Mouse (Mus musculus) forebrain, embryonic 14.5 days (tissue): ENCODE data around the gene Ctsh. TPM values are rescaled to one million over a fixed set of nuclear protein-coding genes. Genes with fewer than 3 reads are reported as not detected.
"Not testable (repeated sequence)": the region's sequence is repeated elsewhere in the genome, so short reads cannot be mapped to it uniquely, and the experiment has no call there.

Source experiments
- ATAC-seq: fragments of 200-750 bp; cut with Nextera tagmentation; 2 replicates; pipeline ENCODE4 v1.8.0; 2017; ENCODE audit warnings: mild to moderate bottlenecking, moderate library complexity
- DNase-seq: peaks from one replicate; pipeline ENCODE4 v3.0.0-alpha.2; 2015; ENCODE audit warnings: low spot score
- H3K27ac ChIP-seq: fragments of 300-500 bp; sonication (generic); 2 replicates; pipeline ENCODE4 v1.5.1; 2014; ENCODE audit warnings: low read depth, mild to moderate bottlenecking, control low read depth, low read length, moderate library complexity
- H3K27me3 ChIP-seq: fragments of 300-500 bp; sonication (generic); replicated peaks from 2 replicates; pipeline ENCODE4 v1.6.1; 2014; ENCODE audit warnings: low read length, control low read depth, mixed read lengths; ENCODE audit not compliant: control insufficient read depth, insufficient read depth
- H3K36me3 ChIP-seq: fragments of 300-500 bp; sonication (generic); 2 replicates; pipeline ENCODE4 v1.6.1; 2014; ENCODE audit warnings: low read length, control low read depth; ENCODE audit not compliant: control insufficient read depth, insufficient read depth
- H3K4me1 ChIP-seq: fragments of 300-500 bp; sonication (generic); 2 replicates; pipeline ENCODE4 v1.6.1; 2014; ENCODE audit warnings: antibody characterized with exemption, low read length, control low read depth; ENCODE audit not compliant: control insufficient read depth, insufficient read depth
- H3K4me2 ChIP-seq: fragments of 300-500 bp; sonication (generic); 2 replicates; pipeline ENCODE4 v1.6.1; 2014; ENCODE audit warnings: mild to moderate bottlenecking, control low read depth, low read length
- H3K4me3 ChIP-seq: fragments of 300-500 bp; sonication (generic); 2 replicates; pipeline ENCODE4 v1.5.1; 2014; ENCODE audit warnings: low read depth, low read length, control low read depth
- H3K9ac ChIP-seq: fragments of 300-500 bp; sonication (generic); 2 replicates; pipeline ENCODE4 v1.6.1; 2014; ENCODE audit warnings: mild to moderate bottlenecking, low read length, control low read depth, moderate library complexity
- H3K9me3 ChIP-seq: fragments of 300-500 bp; sonication (generic); replicated peaks from 2 replicates; pipeline ENCODE4 v1.6.1; 2016; ENCODE audit warnings: low read length, control low read depth, mixed read lengths; ENCODE audit not compliant: control insufficient read depth
- WGBS: fragments of 180-500 bp; shearing (Covaris S2); extraction: QIAGEN DNeasy Blood & Tissue Kit; methylation state at CpG from one replicate; pipeline ENCODE4 v1.1.7; 2014; 5-methylcytosine and 5-hydroxymethylcytosine counted together
- polyA plus RNA-seq: library from polyadenylated mRNA; unstranded; fragments of >200 nt; fragmentation: Nextera tagmentation; extraction: Ambion mirVana; gene quantifications from 2 replicates; pipeline ENCODE4 v1.2.1, GENCODE M21; 2014

Ctsh gene
- polyA plus RNA-seq, 1 experiment from 2014 or later, result 14.4 TPM

DNA sequence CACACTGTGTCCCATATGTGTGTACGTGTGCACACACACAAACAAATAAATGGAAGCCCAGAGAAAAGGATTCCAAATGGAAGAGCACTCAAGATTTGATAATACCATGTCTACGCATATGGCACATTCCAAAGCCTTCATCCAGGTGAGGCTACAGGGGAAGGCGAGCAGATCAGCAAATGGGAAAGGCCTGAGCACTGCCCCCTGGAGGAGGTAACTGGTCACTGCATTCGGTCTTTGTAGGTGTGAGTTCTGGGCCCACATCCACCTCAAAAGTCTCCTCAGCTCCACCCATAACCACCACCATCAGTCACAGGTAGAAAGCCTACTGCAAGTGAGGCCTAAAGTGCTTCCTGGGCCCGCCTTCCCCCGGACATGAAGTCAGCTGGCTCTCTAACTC is 26.2 kb upstream of the Ctsh start:
- Histone ChIP-seq H3K4me2 (no peak overlapping the region), H3K27me3 (no peaks in the 10 kb centered on the region), H3K9ac (no peak overlapping the region), H3K4me3 (no peak overlapping the region), H3K4me1 (no peaks in the 10 kb centered on the region), H3K27ac (no peak overlapping the region), H3K36me3 (no peaks in the 10 kb centered on the region), H3K9me3 (no peaks in the 10 kb centered on the region)
- DNase-seq, result no peak
- no peak for ATAC-seq
- WGBS, result 91% methylated on average over 6 of the region's 6 CpGs

GRCm38 (mm10) chr9:90033922-90034321 is 20.0 kb upstream of the Ctsh start:
- H3K36me3 ChIP-seq, result no peaks in the 10 kb centered on the region
- H3K4me2 ChIP-seq, result no peak overlapping the region
- no peak overlapping the region for H3K4me3 ChIP-seq
- no peak overlapping the region for H3K27ac ChIP-seq
- no peaks in the 10 kb centered on the region for H3K27me3 ChIP-seq
- no peaks in the 10 kb centered on the region for H3K9me3 ChIP-seq
- no peak for ATAC-seq
- 84% methylated on average over 4 of the region's 4 CpGs for WGBS
- H3K9ac ChIP-seq, result no peak overlapping the region
- no peak for DNase-seq
- no peaks in the 10 kb centered on the region for H3K4me1 ChIP-seq

- no peak for ATAC-seq
- no peaks in the 10 kb centered on the region for H3K9me3 ChIP-seq
- H3K27me3 ChIP-seq, result no peaks in the 10 kb centered on the region
- no peak overlapping the region for H3K4me3 ChIP-seq
- H3K4me1 ChIP-seq, result no peaks in the 10 kb centered on the region
- no peak for DNase-seq
- H3K9ac ChIP-seq, result no peak overlapping the region
- no peaks in the 10 kb centered on the region for H3K36me3 ChIP-seq
- H3K4me2 ChIP-seq, result no peak overlapping the region
- 76% methylated on average over 2 of the region's 2 CpGs for WGBS
- H3K27ac ChIP-seq, result no peak overlapping the region
Measured at GRCm38 (mm10) chr9:90035168-90035567, 18.8 kb upstream of the Ctsh start.

GRCm38 (mm10) chr9:90035794-90036193 is 18.2 kb upstream of the Ctsh start:
- Histone ChIP-seq H3K4me2 (no peak overlapping the region), H3K36me3 (no peaks in the 10 kb centered on the region), H3K4me1 (no peaks in the 10 kb centered on the region), H3K9me3 (no peaks in the 10 kb centered on the region), H3K4me3 (no peak overlapping the region), H3K27me3 (no peaks in the 10 kb centered on the region), H3K9ac (no peak overlapping the region), H3K27ac (no peak overlapping the region)
- ATAC-seq, result no peak
- DNase-seq, result no peak
- 92% methylated on average over 3 of the region's 3 CpGs for WGBS

DNA sequence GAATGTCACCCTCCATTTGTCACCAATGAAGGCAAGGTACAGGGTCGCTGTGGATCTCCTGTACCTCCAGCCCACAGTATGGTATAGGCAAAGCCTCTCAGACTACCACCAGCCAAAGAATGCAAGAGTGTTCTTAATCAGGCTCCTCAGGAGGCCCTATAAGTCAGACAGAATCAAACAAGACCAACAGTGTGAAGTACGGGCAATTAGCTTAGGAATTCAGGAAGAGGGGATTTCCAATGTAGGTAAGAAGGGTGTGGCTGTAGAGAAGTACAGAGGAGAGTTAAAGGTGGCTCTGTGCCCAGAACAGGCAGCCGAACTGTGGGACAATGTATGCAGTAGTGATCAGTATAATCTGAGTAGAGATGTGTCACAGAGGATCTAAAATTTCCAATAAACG is 17.6 kb upstream of the Ctsh start:
- no peaks in the 10 kb centered on the region for H3K36me3 ChIP-seq
- H3K4me3 ChIP-seq, result no peak overlapping the region
- H3K27ac ChIP-seq, result no peak overlapping the region
- no peak overlapping the region for H3K9ac ChIP-seq
- H3K4me2 ChIP-seq, result no peak overlapping the region
- H3K4me1 ChIP-seq, result no peaks in the 10 kb centered on the region
- no peak for ATAC-seq
- 74% methylated on average over 4 of the region's 4 CpGs for WGBS
- H3K27me3 ChIP-seq, result no peaks in the 10 kb centered on the region
- no peaks in the 10 kb centered on the region for H3K9me3 ChIP-seq
- DNase-seq, result no peak

DNA sequence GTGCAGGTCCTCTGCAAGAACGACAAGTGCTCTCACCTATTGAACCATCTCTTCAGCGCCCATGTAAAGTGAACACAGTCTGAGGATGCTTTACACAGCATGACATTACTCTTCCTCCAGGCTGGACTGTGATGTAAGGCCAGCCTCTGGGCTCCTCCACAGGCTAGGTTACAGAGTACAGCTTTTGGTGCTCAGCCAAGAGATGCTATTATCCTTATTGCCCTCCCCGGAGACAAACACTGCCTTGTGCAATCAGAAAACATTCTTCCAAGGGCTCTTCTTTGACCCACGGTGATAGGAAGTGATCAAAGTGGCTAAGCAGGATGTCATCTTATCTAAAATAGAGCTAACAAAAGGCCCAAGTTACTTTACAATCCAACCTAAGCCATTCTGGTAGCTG is 15.4 kb upstream of the Ctsh start:
- Histone ChIP-seq H3K9me3 (no peaks in the 10 kb centered on the region), H3K4me2 (no peak overlapping the region), H3K4me1 (no peaks in the 10 kb centered on the region), H3K27me3 (no peaks in the 10 kb centered on the region), H3K27ac (no peak overlapping the region), H3K4me3 (no peak overlapping the region), H3K9ac (no peak overlapping the region), H3K36me3 (no peaks in the 10 kb centered on the region)
- no peak for ATAC-seq
- WGBS, result 88% methylated on average over 4 of the region's 4 CpGs
- no peak for DNase-seq

GRCm38 (mm10) chr9:90040916-90041315 is 13.0 kb upstream of the Ctsh start:
- ATAC-seq (no peak), DNase-seq (no peak)
- no peaks in the 10 kb centered on the region for H3K9me3 ChIP-seq
- no peaks in the 10 kb centered on the region for H3K27me3 ChIP-seq
- H3K4me1 ChIP-seq, result no peaks in the 10 kb centered on the region
- no peak overlapping the region for H3K4me3 ChIP-seq
- H3K27ac ChIP-seq, result no peak overlapping the region
- no peaks in the 10 kb centered on the region for H3K36me3 ChIP-seq
- 91% methylated on average over 2 of the region's 2 CpGs for WGBS
- H3K4me2 ChIP-seq, result no peak overlapping the region
- no peak overlapping the region for H3K9ac ChIP-seq

DNA sequence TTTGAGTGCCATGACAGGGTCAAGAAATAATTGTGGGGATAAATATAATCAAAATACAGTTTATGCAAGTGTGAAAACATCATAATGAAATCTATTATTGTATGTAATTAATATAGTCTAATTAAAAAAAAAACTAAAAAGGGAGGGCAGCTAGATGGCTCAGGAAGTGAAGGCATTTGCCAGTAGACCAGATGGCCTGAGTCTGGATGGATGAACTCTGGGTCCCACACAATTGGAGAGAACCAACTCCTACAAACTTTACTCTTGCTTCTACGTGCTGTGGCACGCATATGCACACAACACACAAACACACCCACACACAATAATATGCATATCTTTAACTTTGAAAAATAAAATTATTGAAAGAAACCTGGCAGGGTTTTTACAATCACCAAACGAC is 12.4 kb upstream of the Ctsh start:
- DNase-seq, result no peak
- H3K9ac ChIP-seq, result no peak overlapping the region
- no peaks in the 10 kb centered on the region for H3K36me3 ChIP-seq
- H3K4me3 ChIP-seq, result no peak overlapping the region
- H3K9me3 ChIP-seq, result no peaks in the 10 kb centered on the region; the same call in 1 of the 2 replicates
- ATAC-seq, result no peak
- no peak overlapping the region for H3K4me2 ChIP-seq
- H3K4me1 ChIP-seq, result no peaks in the 10 kb centered on the region
- WGBS, result 88% methylated on average over 3 of the region's 3 CpGs
- H3K27ac ChIP-seq, result no peak overlapping the region
- H3K27me3 ChIP-seq, result no peaks in the 10 kb centered on the region

- not testable (repeated sequence) for H3K27ac ChIP-seq, H3K9ac ChIP-seq, H3K27me3 ChIP-seq, H3K4me1 ChIP-seq, ATAC-seq, H3K4me2 ChIP-seq, H3K4me3 ChIP-seq, H3K9me3 ChIP-seq, DNase-seq, H3K36me3 ChIP-seq
- WGBS, result 93% methylated on average over 8 of the region's 8 CpGs
Measured at GRCm38 (mm10) chr9:90042906-90043305, 11.0 kb upstream of the Ctsh start.
